Mouse (Mus musculus) olfactory bulb, adult 2 months (tissue): ENCODE data around the gene Sufu.

Experiments used
- CTCF ChIP-seq: fragments of 200-500 bp; IDR thresholded peaks from 2 replicates; pipeline ENCODE4 v1.5.1; 2012; ENCODE audit warnings: low read depth, mild to moderate bottlenecking, low read length, moderate library complexity; ENCODE audit not compliant: insufficient read depth
- POLR2A ChIP-seq: fragments of 200-500 bp; IDR thresholded peaks from 2 replicates; pipeline ENCODE4 v1.6.1; 2012; ENCODE audit warnings: mild to moderate bottlenecking, low read depth, low read length, moderate library complexity; ENCODE audit not compliant: insufficient read depth

- TF ChIP-seq CTCF = no peak
- TF ChIP-seq POLR2A = no peak
These were observed 126.9 kb downstream of the Sufu start for GRCm38 (mm10) chr19:46523480-46524151.
